Mouse (Mus musculus) layer of hippocampus, adult 9-11 months (tissue): ENCODE measurements around the gene Lix1.
"Not testable (repeated sequence)": the region's sequence is repeated elsewhere in the genome, so short reads cannot be mapped to it uniquely, and the experiment has no call there.

Experiments
- DNase-seq: peaks from one replicate; pipeline ENCODE4 v3.0.0; 2022

Gene Lix1

GRCm38 (mm10) chr17:17414206-17414605 lies 11.7 kb downstream of the Lix1 start:
- no peak for DNase-seq

- no peak for DNase-seq
Observed at GRCm38 (mm10) chr17:17424609-17425307, 22.3 kb downstream of the Lix1 start.

DNA sequence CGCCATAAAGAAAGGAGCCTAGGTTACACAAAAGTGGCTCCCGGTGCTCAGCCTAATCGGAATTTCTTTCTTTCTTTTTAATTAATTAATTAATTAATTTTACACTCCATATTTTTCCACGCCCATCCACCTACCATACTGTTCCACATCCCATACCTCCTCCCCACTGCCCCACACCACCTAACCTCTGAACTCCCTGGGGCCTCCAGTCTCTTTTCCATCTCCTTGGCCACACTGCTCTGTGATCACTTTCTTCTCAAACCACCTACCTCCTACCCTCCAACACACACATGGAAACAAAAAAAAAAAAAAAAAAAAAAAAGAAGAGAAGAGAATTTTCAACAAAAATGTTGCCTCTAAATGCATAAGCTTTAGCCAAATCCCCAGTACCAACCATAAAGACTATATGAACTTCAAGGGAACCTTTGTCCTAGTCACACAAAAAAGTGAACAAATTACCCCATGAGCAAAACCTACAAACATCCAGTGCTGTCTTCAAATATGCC lies 22.9 kb downstream of the Lix1 start:
- DNase-seq = no peak

- DNase-seq = no peak
Observed at GRCm38 (mm10) chr17:17425906-17426305, 23.4 kb downstream of the Lix1 start.

DNA sequence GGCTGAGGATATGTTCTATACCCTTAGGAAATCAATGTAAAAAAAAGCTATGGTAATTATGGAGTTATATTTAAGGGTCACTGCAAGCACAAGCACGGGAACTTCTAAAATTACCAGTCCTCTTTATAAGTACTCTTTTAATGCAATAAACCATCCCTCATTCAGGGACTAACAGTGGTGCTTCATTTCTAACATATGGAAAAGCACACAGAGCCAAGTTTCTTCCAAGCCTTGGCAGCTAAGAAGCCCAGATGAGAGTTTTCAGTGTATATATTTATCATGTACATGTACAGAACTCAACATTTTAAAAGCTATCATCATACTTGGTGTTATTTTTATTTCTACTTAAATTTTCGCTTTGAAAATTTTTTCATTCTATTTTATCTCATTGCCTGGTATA lies 26.4 kb downstream of the Lix1 start:
- DNase-seq = no peak

GRCm38 (mm10) chr17:17433679-17434078 lies 31.2 kb downstream of the Lix1 start:
- no peak for DNase-seq

DNA sequence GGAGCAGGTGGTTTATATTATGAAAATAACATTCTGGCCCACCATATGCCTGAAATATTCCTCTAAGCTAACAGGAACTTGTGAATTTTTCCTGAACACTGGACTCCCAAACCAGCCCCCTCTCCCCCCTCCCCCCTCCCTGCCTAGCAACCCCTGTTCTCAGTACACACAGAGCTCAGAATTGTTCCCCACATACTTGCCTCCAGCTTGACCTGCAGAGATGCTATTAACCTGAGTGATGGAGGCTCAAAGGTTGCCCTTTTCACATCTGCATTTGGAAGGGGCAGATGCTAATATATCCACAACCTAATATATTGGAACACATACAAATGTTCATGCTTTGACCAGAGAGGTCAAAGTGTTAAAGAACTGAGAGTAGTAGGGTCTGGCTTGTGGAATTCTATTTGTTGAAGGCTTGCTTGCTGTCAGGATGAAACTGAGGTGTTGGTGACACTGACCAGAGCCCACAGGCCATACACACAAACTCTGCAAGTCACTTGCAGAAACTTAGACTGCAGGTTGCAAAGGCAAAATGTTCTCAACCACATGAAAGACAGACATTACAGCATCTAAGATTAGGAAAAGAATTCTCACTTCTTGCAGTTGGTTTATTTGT lies 36.2 kb downstream of the Lix1 start:
- no peak for DNase-seq

DNA sequence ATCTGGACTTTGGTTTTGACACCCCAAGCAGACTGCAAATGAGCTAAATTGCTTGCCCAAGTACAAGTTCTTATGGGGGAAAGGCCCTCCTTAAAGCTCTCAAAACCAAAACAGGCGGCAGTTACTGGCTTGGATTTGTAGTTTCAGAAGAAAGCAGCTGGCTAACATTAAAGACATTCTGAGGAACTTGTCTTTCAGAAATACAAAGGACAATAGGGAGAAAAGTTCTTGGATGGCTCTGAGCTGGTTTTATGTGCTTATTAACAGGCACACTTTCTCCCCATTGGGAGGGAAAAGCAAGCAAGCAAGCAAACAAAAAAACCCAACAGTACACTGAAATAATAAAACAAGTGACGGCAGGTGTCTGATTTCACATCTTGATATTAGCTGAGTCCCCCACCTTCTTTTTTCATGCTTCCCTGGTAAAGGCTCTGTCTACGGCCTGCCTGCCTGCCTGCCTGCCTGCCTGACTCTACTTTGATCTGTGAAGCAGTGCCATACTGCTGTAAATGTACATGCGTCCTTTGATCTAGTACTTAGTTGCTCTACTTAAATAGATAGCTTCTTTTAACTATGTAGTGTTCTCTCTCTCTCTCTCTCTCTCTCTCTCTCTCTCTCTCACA lies 39.5 kb downstream of the Lix1 start:
- no peak for DNase-seq

GRCm38 (mm10) chr17:17444297-17444886 lies 41.9 kb downstream of the Lix1 start:
- no peak for DNase-seq

GRCm38 (mm10) chr17:17446683-17447082 lies 44.2 kb downstream of the Lix1 start:
- no peak for DNase-seq

- no peak for DNase-seq
Observed at GRCm38 (mm10) chr17:17447821-17448220, 45.3 kb downstream of the Lix1 start.

GRCm38 (mm10) chr17:17448737-17449440 lies 46.4 kb downstream of the Lix1 start:
- peak; percentile 17 for DNase-seq

GRCm38 (mm10) chr17:17449441-17449770 lies 46.9 kb downstream of the Lix1 start:
- DNase-seq = peak; percentile 20

GRCm38 (mm10) chr17:17451102-17451501 lies 48.6 kb downstream of the Lix1 start:
- DNase-seq = no peak

DNA sequence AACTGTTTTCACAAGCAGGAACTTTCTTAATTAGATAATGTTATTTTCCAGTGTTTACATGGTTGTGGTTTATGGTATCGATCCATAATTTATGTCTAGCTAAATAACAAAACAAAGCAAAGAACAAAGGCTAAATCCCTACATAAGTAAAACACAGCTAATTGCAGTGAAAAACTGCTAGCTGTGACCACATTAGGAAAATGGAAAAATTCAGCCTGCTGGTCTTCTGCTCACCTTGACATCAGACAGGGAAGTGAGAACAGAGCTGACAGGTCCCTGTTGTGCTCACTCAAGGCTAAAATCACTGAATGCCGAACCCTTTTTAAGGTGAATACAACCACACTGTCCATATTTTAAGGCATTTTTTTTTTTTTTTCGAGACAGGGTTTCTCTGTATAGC lies 50.1 kb downstream of the Lix1 start:
- no peak for DNase-seq

GRCm38 (mm10) chr17:17454573-17454972 lies 52.1 kb downstream of the Lix1 start:
- DNase-seq = no peak

GRCm38 (mm10) chr17:17485789-17486188 lies 83.3 kb downstream of the Lix1 start:
- no peak for DNase-seq

- no peak for DNase-seq
Observed at GRCm38 (mm10) chr17:17490820-17491621, 88.5 kb downstream of the Lix1 start.

DNA sequence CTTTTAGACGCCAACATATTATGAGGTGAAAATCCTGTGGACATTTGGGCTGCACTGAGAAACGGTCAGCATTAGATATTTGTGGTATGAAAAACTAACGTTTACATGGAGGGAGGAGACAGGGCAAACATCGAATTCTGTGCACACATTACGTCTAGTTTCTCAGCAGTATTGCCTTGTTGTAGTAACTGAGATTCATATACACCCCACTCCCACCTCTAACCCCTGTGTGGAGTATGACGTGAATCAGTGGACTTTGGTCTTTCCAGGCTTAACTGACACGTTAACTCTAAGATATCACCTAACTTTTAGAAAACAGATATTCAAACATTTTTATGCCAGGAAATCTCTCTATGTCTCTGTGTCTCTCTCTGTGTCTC lies 89.1 kb downstream of the Lix1 start:
- no peak for DNase-seq

- no peak for DNase-seq
Observed at GRCm38 (mm10) chr17:17492116-17492515, 89.6 kb downstream of the Lix1 start.

- DNase-seq = not testable (repeated sequence)
Observed at GRCm38 (mm10) chr17:17496234-17496633, 93.8 kb downstream of the Lix1 start.

- DNase-seq = no peak
Observed at GRCm38 (mm10) chr17:17496730-17497129, 94.3 kb downstream of the Lix1 start.
